Mouse (Mus musculus) adrenal gland, postnatal 10 days (tissue): ENCODE data around the gene Zfp683. TPM values are rescaled to one million over a fixed set of nuclear protein-coding genes. Genes with fewer than 3 reads are reported as not detected.

ENCODE experiments used
- DNase-seq: peaks from one replicate; pipeline ENCODE4 v3.0.0; 2021; ENCODE audit warnings: mixed read lengths
- total RNA-seq, 2 experiments: library from RNA; stranded (reverse); gene quantifications; 2 replicates each; pipeline ENCODE4 v1.2.3; 2021

The Zfp683 gene
- total RNA-seq, 2 experiments from 2014 or later = 0.24 TPM; not detected in 1

- DNase-seq = peak; percentile 42
Measured at GRCm38 (mm10) chr4:134052560-134052959, 1.1 kb upstream of the Zfp683 start.

GRCm38 (mm10) chr4:134058166-134058715, 4.6 kb downstream of the Zfp683 start:
- no peak for DNase-seq

GRCm38 (mm10) chr4:134058908-134059307, 5.3 kb downstream of the Zfp683 start:
- no peak for DNase-seq

- no peak for DNase-seq
Measured at GRCm38 (mm10) chr4:134060135-134060865, 6.7 kb downstream of the Zfp683 start, which contains the start of gene Crybg2. TSS of gene Crybg2 (plus strand) at chr4:134060815.

- no peak for DNase-seq
Measured at GRCm38 (mm10) chr4:134061166-134061830, 7.7 kb downstream of the Zfp683 start.

GRCm38 (mm10) chr4:134061944-134062446, 8.4 kb downstream of the Zfp683 start:
- DNase-seq = no peak

GRCm38 (mm10) chr4:134062561-134062960, 8.9 kb downstream of the Zfp683 start:
- DNase-seq = no peak

- DNase-seq = no peak
Measured at GRCm38 (mm10) chr4:134065431-134066004, 11.9 kb downstream of the Zfp683 start.

GRCm38 (mm10) chr4:134067383-134067782, 13.7 kb downstream of the Zfp683 start:
- no peak for DNase-seq

GRCm38 (mm10) chr4:134067833-134068544, 14.4 kb downstream of the Zfp683 start:
- DNase-seq = no peak

- no peak for DNase-seq
Measured at GRCm38 (mm10) chr4:134068793-134069580, 15.3 kb downstream of the Zfp683 start.

- DNase-seq = peak; percentile 48
Measured at GRCm38 (mm10) chr4:134078694-134079093, 25.1 kb downstream of the Zfp683 start.

- DNase-seq = no peak
Measured at GRCm38 (mm10) chr4:134080674-134081073, 27.0 kb downstream of the Zfp683 start.

GRCm38 (mm10) chr4:134081730-134082386, 28.2 kb downstream of the Zfp683 start:
- peak; percentile 62 for DNase-seq

- DNase-seq = no peak
Measured at GRCm38 (mm10) chr4:134082460-134082859, 28.8 kb downstream of the Zfp683 start.

GRCm38 (mm10) chr4:134084999-134085398, 31.4 kb downstream of the Zfp683 start:
- no peak for DNase-seq

- DNase-seq = peak; percentile 53
Measured at GRCm38 (mm10) chr4:134087412-134087811, 33.8 kb downstream of the Zfp683 start.

- no peak for DNase-seq
Measured at GRCm38 (mm10) chr4:134089029-134089428, 35.4 kb downstream of the Zfp683 start.

GRCm38 (mm10) chr4:134090521-134091224, 37.0 kb downstream of the Zfp683 start:
- DNase-seq = no peak

- DNase-seq = no peak
Measured at GRCm38 (mm10) chr4:134091225-134091529, 37.5 kb downstream of the Zfp683 start.
